Mouse (Mus musculus) midbrain, embryonic 14.5 days (tissue): ENCODE data around the gene Frmd4b. TPM values are rescaled to one million over a fixed set of nuclear protein-coding genes. Genes with fewer than 3 reads are reported as not detected.

ENCODE experiments used
- ATAC-seq: fragments of 200-750 bp; cut with Nextera tagmentation; 2 replicates; pipeline ENCODE4 v1.8.0; 2017; ENCODE audit warnings: moderate number of reproducible peaks, moderate library complexity; ENCODE audit not compliant: low FRiP score, low TSS enrichment
- DNase-seq: peaks from one replicate; pipeline ENCODE4 v3.0.0-alpha.2; 2015
- H3K27ac ChIP-seq: fragments of 300-500 bp; sonication (generic); replicated peaks from 2 replicates; pipeline ENCODE4 v1.5.1; 2014; ENCODE audit warnings: mild to moderate bottlenecking, low read depth, low read length, moderate library complexity
- H3K27me3 ChIP-seq: fragments of 300-500 bp; sonication (generic); 2 replicates; pipeline ENCODE4 v1.6.1; 2014; ENCODE audit warnings: low read length, control low read depth, mixed read lengths; ENCODE audit not compliant: control insufficient read depth, insufficient read depth
- H3K36me3 ChIP-seq: fragments of 300-500 bp; sonication (generic); 2 replicates; pipeline ENCODE4 v1.6.1; 2014; ENCODE audit warnings: low read length, control low read depth; ENCODE audit not compliant: control insufficient read depth, insufficient read depth
- H3K4me1 ChIP-seq: fragments of 300-500 bp; sonication (generic); 2 replicates; pipeline ENCODE4 v1.6.1; 2014; ENCODE audit warnings: mild to moderate bottlenecking, antibody characterized with exemption, low read length, control low read depth; ENCODE audit not compliant: control insufficient read depth, insufficient read depth
- H3K4me2 ChIP-seq: fragments of 300-500 bp; sonication (generic); 2 replicates; pipeline ENCODE4 v1.6.1; 2014; ENCODE audit warnings: mild to moderate bottlenecking, low read length, moderate library complexity
- H3K4me3 ChIP-seq: fragments of 300-500 bp; sonication (generic); replicated peaks from 2 replicates; pipeline ENCODE4 v1.5.1; 2014; ENCODE audit warnings: low read depth, low read length
- H3K9ac ChIP-seq: fragments of 300-500 bp; sonication (generic); replicated peaks from 2 replicates; pipeline ENCODE4 v1.6.1; 2014; ENCODE audit warnings: mild to moderate bottlenecking, low read length, moderate library complexity
- H3K9me3 ChIP-seq: fragments of 300-500 bp; sonication (generic); 2 replicates; pipeline ENCODE4 v1.6.1; 2016; ENCODE audit warnings: low read length, control low read depth, mixed read lengths; ENCODE audit not compliant: control insufficient read depth
- WGBS: fragments of 180-500 bp; shearing (Covaris S2); extraction: QIAGEN DNeasy Blood & Tissue Kit; methylation state at CpG from one replicate; pipeline ENCODE4 v1.1.7; 2014; 5-methylcytosine and 5-hydroxymethylcytosine counted together
- polyA plus RNA-seq: library from polyadenylated mRNA; unstranded; fragments of >200 nt; fragmentation: Nextera tagmentation; extraction: Ambion mirVana; gene quantifications from 2 replicates; pipeline ENCODE4 v1.2.1, GENCODE M21; 2014

The Frmd4b gene
- polyA plus RNA-seq, 1 experiment from 2014 or later = 21.7 TPM

GRCm38 (mm10) chr6:97291159-97291908 lies 326.0 kb downstream of the Frmd4b start:
- Histone ChIP-seq H3K4me3 (no peak overlapping the region), H3K27ac (no peak overlapping the region), H3K36me3 (peaks cover 48% of the 10 kb centered on the region), H3K9ac (no peak overlapping the region), H3K9me3 (no peaks in the 10 kb centered on the region), H3K27me3 (no peaks in the 10 kb centered on the region), H3K4me1 (no peaks in the 10 kb centered on the region; the same call in 1 of the 2 replicates), H3K4me2 (no peak overlapping the region)
- WGBS = 78% methylated on average over 21 of the region's 21 CpGs
- ATAC-seq (no peak), DNase-seq (no peak)

- WGBS = 75% methylated on average over 3 of the region's 3 CpGs
- no peak for DNase-seq
These were observed 326.7 kb downstream of the Frmd4b start for GRCm38 (mm10) chr6:97290687-97291086.

DNA sequence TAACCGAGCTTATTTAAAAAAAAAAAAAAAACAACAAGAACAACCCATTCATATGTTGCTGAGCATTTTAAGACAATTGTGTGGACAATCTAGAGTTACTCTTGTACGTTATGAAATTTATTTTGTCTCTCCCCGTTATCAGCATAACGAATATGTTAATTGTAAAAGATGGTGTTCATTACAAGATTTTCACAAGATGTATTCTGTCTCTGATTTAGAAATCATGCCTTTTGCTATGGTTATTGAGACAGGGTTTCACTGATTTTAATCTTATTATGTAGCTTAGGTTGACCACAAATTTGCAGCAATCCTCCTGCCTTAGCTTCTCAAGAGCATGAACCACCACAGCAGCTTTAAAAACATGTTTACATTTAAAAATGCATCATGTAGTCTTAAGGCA lies 327.5 kb downstream of the Frmd4b start:
- Histone ChIP-seq H3K4me1 (no peaks in the 10 kb centered on the region; the same call in 1 of the 2 replicates), H3K9me3 (no peaks in the 10 kb centered on the region), H3K4me2 (no peak overlapping the region), H3K27me3 (no peaks in the 10 kb centered on the region), H3K9ac (no peak overlapping the region), H3K4me3 (no peak overlapping the region), H3K27ac (no peak overlapping the region), H3K36me3 (peaks cover 33% of the 10 kb centered on the region)
- ATAC-seq (no peak), DNase-seq (no peak)
- WGBS = 85% methylated on average over 4 of the region's 4 CpGs

More at GRCm38 (mm10) chr6:97290687-97291086, 326.7 kb downstream of the Frmd4b start:
- no peak overlapping the region for H3K4me3 ChIP-seq
- no peak overlapping the region for H3K27ac ChIP-seq
- no peaks in the 10 kb centered on the region; the same call in 1 of the 2 replicates for H3K4me1 ChIP-seq
- H3K9me3 ChIP-seq = no peaks in the 10 kb centered on the region
- H3K9ac ChIP-seq = no peak overlapping the region
- H3K4me2 ChIP-seq = no peak overlapping the region
- peaks cover 41% of the 10 kb centered on the region for H3K36me3 ChIP-seq
- no peak for ATAC-seq
- H3K27me3 ChIP-seq = no peaks in the 10 kb centered on the region

DNA sequence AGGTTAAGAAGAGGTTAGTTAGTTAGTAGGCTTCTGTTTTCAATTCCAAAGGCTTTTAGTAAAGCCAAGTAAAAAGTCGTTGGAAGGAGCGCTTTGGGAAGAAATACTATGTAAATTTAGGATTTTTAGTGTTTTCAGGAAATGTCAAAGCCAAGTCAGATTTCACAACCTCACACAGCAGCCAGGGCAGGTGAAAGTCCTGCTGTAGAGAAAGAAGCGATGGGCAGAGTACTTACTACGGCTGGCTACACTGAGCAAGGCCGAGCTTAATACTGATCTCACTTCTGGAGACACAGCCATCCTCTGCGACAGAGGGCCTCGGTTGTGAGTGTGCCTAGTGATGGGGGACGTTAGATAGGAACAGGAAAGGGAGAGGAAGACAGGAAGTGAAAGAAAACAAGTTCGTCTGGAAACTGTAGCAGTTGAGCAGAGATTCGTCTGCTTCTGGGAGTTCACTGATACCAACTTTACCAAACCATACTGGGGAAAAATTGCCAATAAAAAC lies 328.0 kb downstream of the Frmd4b start:
- Histone ChIP-seq H3K27ac (no peak overlapping the region), H3K4me3 (no peak overlapping the region), H3K36me3 (peaks cover 29% of the 10 kb centered on the region), H3K9ac (no peak overlapping the region), H3K9me3 (no peaks in the 10 kb centered on the region), H3K27me3 (no peaks in the 10 kb centered on the region), H3K4me1 (no peaks in the 10 kb centered on the region; the same call in 1 of the 2 replicates), H3K4me2 (no peak overlapping the region)
- no peak for DNase-seq
- 75% methylated on average over 10 of the region's 10 CpGs for WGBS
- ATAC-seq = no peak

DNA sequence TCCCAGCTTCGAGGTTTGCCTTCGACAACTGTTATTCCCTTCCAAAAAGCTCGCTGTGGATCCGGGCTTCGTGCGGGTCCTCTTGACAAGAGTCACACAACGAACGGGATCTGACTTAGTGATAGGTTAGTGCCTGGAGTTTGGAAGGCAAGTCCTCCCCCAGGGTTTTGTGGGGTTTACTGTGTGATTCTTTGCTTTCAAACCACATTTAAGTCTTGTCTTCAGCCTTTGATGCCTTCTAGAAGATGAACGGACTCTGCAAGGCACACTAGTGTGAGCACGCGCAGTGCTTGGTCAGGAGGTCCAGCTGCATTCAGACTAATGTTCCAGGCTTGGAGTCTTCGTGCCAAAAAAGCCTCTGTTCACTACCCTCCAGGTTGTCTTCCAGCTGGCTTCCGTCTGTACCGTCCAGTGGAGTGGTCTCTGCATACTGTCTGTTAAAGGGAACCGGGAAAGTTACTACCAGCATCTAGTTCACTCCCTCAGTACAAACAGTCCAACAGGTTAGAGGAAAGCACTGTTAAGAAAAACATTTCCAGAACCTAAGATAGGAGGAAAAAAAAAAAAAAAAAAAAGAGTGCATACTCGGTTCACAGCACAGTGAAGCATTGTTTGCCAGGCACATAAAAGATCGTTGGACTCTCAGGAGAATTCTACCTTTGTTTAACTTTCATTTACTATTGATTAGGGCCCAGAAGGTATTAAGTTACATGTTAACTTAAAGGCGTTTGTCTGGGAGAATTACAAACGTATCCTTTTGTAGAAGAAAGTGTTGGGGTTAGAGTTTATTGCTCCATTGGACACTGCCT lies 329.1 kb downstream of the Frmd4b start:
- no peaks in the 10 kb centered on the region; the same call in 1 of the 2 replicates for H3K4me1 ChIP-seq
- H3K9ac ChIP-seq = no peak overlapping the region
- WGBS = 86% methylated on average over 19 of the region's 19 CpGs
- no peak for ATAC-seq
- peaks cover 24% of the 10 kb centered on the region for H3K36me3 ChIP-seq
- no peak overlapping the region for H3K27ac ChIP-seq
- no peak overlapping the region for H3K4me2 ChIP-seq
- H3K27me3 ChIP-seq = no peaks in the 10 kb centered on the region
- no peak overlapping the region for H3K4me3 ChIP-seq
- no peaks in the 10 kb centered on the region for H3K9me3 ChIP-seq
- no peak for DNase-seq

DNA sequence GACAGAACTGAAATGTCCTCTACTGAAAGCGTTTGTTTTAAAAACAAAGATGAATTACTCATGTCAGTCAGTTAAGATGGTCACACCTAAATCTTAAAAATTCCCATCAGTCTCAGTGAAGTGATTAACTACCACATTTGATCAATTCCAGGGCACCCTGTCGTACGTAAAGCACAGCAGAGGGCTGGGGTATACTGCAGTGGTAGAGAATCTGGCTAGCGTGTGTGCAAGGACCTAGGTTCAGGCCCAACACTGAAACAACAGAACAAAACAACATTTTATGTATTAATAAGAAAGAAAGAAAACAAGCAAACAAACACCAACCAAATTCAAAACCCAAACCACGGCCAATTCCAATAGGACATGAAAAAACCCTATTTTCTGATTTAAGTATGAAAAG lies 331.0 kb downstream of the Frmd4b start:
- Histone ChIP-seq H3K4me2 (no peak overlapping the region), H3K27ac (no peak overlapping the region), H3K9ac (no peak overlapping the region), H3K27me3 (no peaks in the 10 kb centered on the region), H3K4me1 (no peaks in the 10 kb centered on the region; the same call in 1 of the 2 replicates), H3K36me3 (peaks cover 14% of the 10 kb centered on the region), H3K9me3 (no peaks in the 10 kb centered on the region), H3K4me3 (no peak overlapping the region)
- 92% methylated on average over 5 of the region's 5 CpGs for WGBS
- DNase-seq (no peak), ATAC-seq (no peak)

GRCm38 (mm10) chr6:97283676-97284075 lies 333.7 kb downstream of the Frmd4b start:
- 0 out of 2 replicates have a peak, but pooled peaks cover 3% of the 10 kb centered on the region for H3K27me3 ChIP-seq
- no peak overlapping the region for H3K4me2 ChIP-seq
- no peaks in the 10 kb centered on the region for H3K4me1 ChIP-seq
- DNase-seq (no peak), ATAC-seq (no peak)
- no peak overlapping the region for H3K27ac ChIP-seq
- H3K9ac ChIP-seq = no peak overlapping the region
- 98% methylated on average over 1 of the region's 1 CpGs for WGBS
- peaks cover 13% of the 10 kb centered on the region for H3K36me3 ChIP-seq
- H3K9me3 ChIP-seq = no peaks in the 10 kb centered on the region
- no peak overlapping the region for H3K4me3 ChIP-seq

DNA sequence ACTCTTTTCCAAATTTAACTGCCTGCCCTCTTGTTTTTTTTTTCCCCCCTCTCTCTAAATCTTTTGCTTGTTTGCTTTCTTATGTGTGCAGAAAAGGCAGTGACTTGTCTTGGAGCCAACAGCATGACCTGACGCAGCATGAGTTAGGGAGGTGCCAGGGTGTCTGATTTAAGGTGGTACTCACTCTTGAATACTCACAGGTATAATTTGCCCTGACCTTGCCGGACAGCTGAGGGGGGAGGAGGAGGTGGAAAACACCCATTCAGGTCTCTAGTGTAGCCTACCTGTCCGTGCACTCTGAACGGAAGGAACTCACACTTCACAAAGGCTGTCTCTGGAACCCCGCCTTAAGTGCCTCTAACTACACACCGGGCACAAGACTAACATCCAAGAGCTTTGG lies 338.5 kb downstream of the Frmd4b start:
- 40% methylated on average over 6 of the region's 6 CpGs for WGBS
- H3K27me3 ChIP-seq = 0 out of 2 replicates have a peak, but pooled peaks cover 3% of the 10 kb centered on the region

More for the DNA sequence above, 338.5 kb downstream of the Frmd4b start:
- Histone ChIP-seq H3K9ac (no peak overlapping the region), H3K4me1 (peaks cover 6% of the 10 kb centered on the region; the same call in 1 of the 2 replicates), H3K36me3 (no peaks in the 10 kb centered on the region), H3K27ac (no peak overlapping the region), H3K9me3 (no peaks in the 10 kb centered on the region), H3K4me3 (no peak overlapping the region), H3K4me2 (no peak overlapping the region)
- ATAC-seq (no peak), DNase-seq (no peak)
